Mouse (Mus musculus): ENCODE measurements around the gene Desi1. TPM values are rescaled to one million over a fixed set of nuclear protein-coding genes. Genes with fewer than 3 reads are reported as not detected.

Gene Desi1
- 10 to 100 TPM; 19.5 to 33.9 (median 28.2) TPM for total RNA-seq (2022)

GRCm38 (mm10) chr15:82033762-82034161 lies at the start of gene Desi1:
Gene Desi1, minus strand, starts transcription at chr15:82033862.
- no peak for DNase-seq (ENCODE audit: low spot score)

- DNase-seq (ENCODE audit: low spot score) = no peak
These were observed 47.5 kb upstream of the Desi1 start for GRCm38 (mm10) chr15:82081161-82081560.

GRCm38 (mm10) chr15:82079883-82080282 lies 46.2 kb upstream of the Desi1 start:
- no peak for DNase-seq (ENCODE audit: low spot score)

GRCm38 (mm10) chr15:82073490-82073889 lies 39.8 kb upstream of the Desi1 start:
- DNase-seq (ENCODE audit: low spot score) = no peak

GRCm38 (mm10) chr15:82071816-82072469 lies 38.3 kb upstream of the Desi1 start:
- no peak for DNase-seq (ENCODE audit: low spot score)

- no peak for DNase-seq (ENCODE audit: low spot score)
These were observed 36.2 kb upstream of the Desi1 start, which contains the start of gene Mei1 for GRCm38 (mm10) chr15:82069898-82070297. Gene Mei1, plus strand, starts transcription at chr15:82069996.

- peak; percentile 81 for DNase-seq (ENCODE audit: low spot score)
These were observed 31.8 kb upstream of the Desi1 start for GRCm38 (mm10) chr15:82065511-82065910.

- DNase-seq (ENCODE audit: low spot score) = no peak
These were observed 30.2 kb upstream of the Desi1 start for GRCm38 (mm10) chr15:82063909-82064308.

GRCm38 (mm10) chr15:82058719-82059201 lies 25.1 kb upstream of the Desi1 start, which contains the start of gene 4930407I10Rik:
Gene 4930407I10Rik, plus strand, starts transcription at chr15:82059151.
- no peak for DNase-seq (ENCODE audit: low spot score)

- no peak for DNase-seq (ENCODE audit: low spot score)
These were observed 18.9 kb upstream of the Desi1 start for GRCm38 (mm10) chr15:82052544-82052943.

- DNase-seq (ENCODE audit: low spot score) = peak; percentile 92
These were observed 13.6 kb upstream of the Desi1 start, which contains the start of gene Snu13 for GRCm38 (mm10) chr15:82047080-82047883. Gene Snu13, minus strand, starts transcription at chr15:82047598.

GRCm38 (mm10) chr15:82046246-82046891 lies 12.7 kb upstream of the Desi1 start:
- no peak for DNase-seq (ENCODE audit: low spot score)

GRCm38 (mm10) chr15:82044166-82044784 lies 10.6 kb upstream of the Desi1 start:
- no peak for DNase-seq (ENCODE audit: low spot score)

- DNase-seq (ENCODE audit: low spot score) = peak; percentile 24
These were observed 7.0 kb upstream of the Desi1 start for GRCm38 (mm10) chr15:82040650-82041049.

GRCm38 (mm10) chr15:82035904-82036689 lies 2.4 kb upstream of the Desi1 start:
- DNase-seq (ENCODE audit: low spot score) = no peak

GRCm38 (mm10) chr15:82032386-82032785 lies 1.3 kb downstream of the Desi1 start:
- no peak for DNase-seq (ENCODE audit: low spot score)

- DNase-seq (ENCODE audit: low spot score) = no peak
These were observed 5.9 kb downstream of the Desi1 start for GRCm38 (mm10) chr15:82027726-82028125.

- DNase-seq (ENCODE audit: low spot score) = no peak
These were observed 6.4 kb downstream of the Desi1 start for GRCm38 (mm10) chr15:82027276-82027675.

- DNase-seq (ENCODE audit: low spot score) = no peak
These were observed 9.6 kb downstream of the Desi1 start for GRCm38 (mm10) chr15:82023965-82024635.

GRCm38 (mm10) chr15:82022535-82023088 lies 11.1 kb downstream of the Desi1 start:
- no peak for DNase-seq (ENCODE audit: low spot score)
